9 mouse cellular contexts compared by ENCODE assay signal in genomic region chrX:144526042-144526441, GRCm38 (mm10).
DNase-seq lines count a peak whose midpoint lies in the region; ATAC-seq lines count a peak whose summit lies in the region.
"Had no signal": no experiment of that assay in that cellular context is flagged by ENCODE, and none has a peak within 500 bp of the region (broad histone marks: within the 10 kb centered on the region; RNA-seq: fewer than 3 reads in every experiment).

No protein-coding gene starts in this region.

- ATAC-seq in megakaryocyte progenitor cell, adult 5-6 weeks (replicated peaks; ENCODE audit: poor library complexity), result peak; percentile 72
- ATAC-seq: forebrain, embryonic 15.5 days had no signal

- DNase-seq in heart, adult 8-10 months (ENCODE audit: low spot score), result peak; percentile 0
- DNase-seq in heart, postnatal 14 days, result no peak
- peak; percentile 1 for DNase-seq in spleen, adult 12 weeks (ENCODE audit: low spot score)
- DNase-seq in spleen, postnatal 4 days (ENCODE audit: low spot score in 2 of 2), result no peak
- peak; percentile 25 for DNase-seq in thymus, postnatal 4 days
- no peak for DNase-seq in frontal cortex, postnatal 25 days (ENCODE audit: low spot score in 2 of 2)
- DNase-seq in gastrocnemius, postnatal 4 days (ENCODE audit: low spot score in 2 of 2), result no peak

- intact Hi-C loops in heart, postnatal 14 days (cut with DNase I), result no loop called here

Comparison
In these comparisons a context has a peak if more than half of its experiments do, and no peak if none do; other contexts are left out.
1. DNase-seq: peak in heart, adult 8-10 months (single experiment), spleen, adult 12 weeks (single experiment) and thymus, postnatal 4 days (single experiment); none in heart, postnatal 14 days (0 of 2), spleen, postnatal 4 days (0 of 2), frontal cortex, postnatal 25 days (0 of 2) and gastrocnemius, postnatal 4 days (0 of 2).